Mouse (Mus musculus) mature B cell (primary cell): Measurements from ENCODE around the gene Ssc4d.

Source experiments
- in situ Hi-C: fragments of 300-500 bp; cut with MboI; formaldehyde crosslinking; loops from 2 replicates; pipeline ENCODE4 v1.14.3; 2019

Ssc4d gene

GRCm38 (mm10) chr5:135974365-135974764 is at the start of gene Ssc4d:
Gene Ssc4d (minus strand): TSS chr5:135974531.
- in situ Hi-C loops = no loop called here

GRCm38 (mm10) chr5:136019907-136020306 is 45.6 kb upstream of the Ssc4d start:
- in situ Hi-C loops = no loop called here

- in situ Hi-C loops = no loop called here
Measured at GRCm38 (mm10) chr5:136018726-136019125, 44.4 kb upstream of the Ssc4d start.

- in situ Hi-C loops = no loop called here
Measured at GRCm38 (mm10) chr5:136017262-136017661, 42.9 kb upstream of the Ssc4d start.

GRCm38 (mm10) chr5:136016014-136016876 is 41.9 kb upstream of the Ssc4d start:
- in situ Hi-C loops = no loop called here

GRCm38 (mm10) chr5:136015586-136015985 is 41.3 kb upstream of the Ssc4d start:
- in situ Hi-C loops = no loop called here

GRCm38 (mm10) chr5:136014877-136015276 is 40.5 kb upstream of the Ssc4d start:
- in situ Hi-C loops = no loop called here

- in situ Hi-C loops = no loop called here
Measured at GRCm38 (mm10) chr5:136007745-136008144, 33.4 kb upstream of the Ssc4d start.

- in situ Hi-C loops = no loop called here
Measured at GRCm38 (mm10) chr5:136004537-136004936, 30.2 kb upstream of the Ssc4d start.

- in situ Hi-C loops = no loop called here
Measured at GRCm38 (mm10) chr5:136002751-136003151, 28.4 kb upstream of the Ssc4d start.

GRCm38 (mm10) chr5:136002325-136002724 is 28.0 kb upstream of the Ssc4d start:
- in situ Hi-C loops = no loop called here

- in situ Hi-C loops = no loop called here
Measured at GRCm38 (mm10) chr5:136001222-136001621, 26.9 kb upstream of the Ssc4d start.

- in situ Hi-C loops = no loop called here
Measured at GRCm38 (mm10) chr5:135996162-135996561, 21.8 kb upstream of the Ssc4d start.

GRCm38 (mm10) chr5:135994725-135995687 is 20.7 kb upstream of the Ssc4d start, which contains the start of gene Dtx2:
Gene Dtx2 (plus strand): TSS chr5:135994800.
- in situ Hi-C loops = no loop called here

GRCm38 (mm10) chr5:135994335-135994724 is 20.0 kb upstream of the Ssc4d start:
- in situ Hi-C loops = no loop called here

- in situ Hi-C loops = no loop called here
Measured at GRCm38 (mm10) chr5:135993381-135993965, 19.1 kb upstream of the Ssc4d start.

- in situ Hi-C loops = no loop called here
Measured at GRCm38 (mm10) chr5:135990601-135991000, 16.3 kb upstream of the Ssc4d start.

GRCm38 (mm10) chr5:135987248-135987647 is 12.9 kb upstream of the Ssc4d start:
- in situ Hi-C loops = no loop called here

GRCm38 (mm10) chr5:135984546-135985044 is 10.3 kb upstream of the Ssc4d start:
- in situ Hi-C loops = loop anchor here (5.0 kb wide), 1 partner anchor 73 kb away; no protein-coding TSS in a partner anchor

GRCm38 (mm10) chr5:135982398-135982797 is 8.1 kb upstream of the Ssc4d start:
- in situ Hi-C loops = loop anchor here (5.0 kb wide), 1 partner anchor 75 kb away; no protein-coding TSS in a partner anchor

- in situ Hi-C loops = loop anchor here (5.0 kb wide), 1 partner anchor 77 kb away; no protein-coding TSS in a partner anchor
Measured at GRCm38 (mm10) chr5:135979904-135980303, 5.6 kb upstream of the Ssc4d start, which contains the start of gene Zp3. Gene Zp3 (plus strand): TSS chr5:135980099.

- in situ Hi-C loops = no loop called here
Measured at GRCm38 (mm10) chr5:135979381-135979780, 5.0 kb upstream of the Ssc4d start.
